Mouse (Mus musculus): ENCODE results near the gene Dnttip2. TPM values are rescaled to one million over a fixed set of nuclear protein-coding genes. Genes with fewer than 3 reads are reported as not detected.

Dnttip2 gene
- polyA plus RNA-seq, 1 experiment = 18.7 TPM

GRCm38 (mm10) chr3:122245215-122245877, 28.8 kb upstream of the Dnttip2 start, which contains the start of gene Gclm:
Gene Gclm (plus strand): TSS chr3:122245557.
- no peaks in the 10 kb centered on the region for H3K27me3 ChIP-seq (ENCODE audit: control insufficient read depth, insufficient read depth, insufficient read length)
- H3K36me3 ChIP-seq (ENCODE audit: control insufficient read depth, insufficient read depth) = peaks cover 6% of the 10 kb centered on the region
- peak within 1 kb of the TSS; percentile 60 for H3ac ChIP-seq (ENCODE audit: control insufficient read depth, insufficient read length, low read depth)
- peak within 1 kb of the TSS; percentile 70 for H3K4me3 ChIP-seq (ENCODE audit: insufficient read depth, poor library complexity, severe bottlenecking)
- peaks cover 41% of the 10 kb centered on the region for H3K79me3 ChIP-seq (ENCODE audit: low read depth)
- H3K79me2 ChIP-seq (ENCODE audit: control insufficient read depth, insufficient read depth) = peaks cover 46% of the 10 kb centered on the region
- TF ChIP-seq MAX (IDR thresholded peaks at IDR 0.05) (no peak), MYOD1 (IDR thresholded peaks at IDR 0.05; ENCODE audit: control insufficient read depth, insufficient read length, low read depth) (no peak), MYOG (IDR thresholded peaks at IDR 0.05; ENCODE audit: control insufficient read depth, extremely low read depth, insufficient read length) (no peak), USF1 (IDR thresholded peaks at IDR 0.05; ENCODE audit: low read depth) (no peak), FOSL1 (IDR thresholded peaks at IDR 0.05; ENCODE audit: insufficient read depth, low read length, poor library complexity, severe bottlenecking) (no peak), CTCF (IDR thresholded peaks at IDR 0.05; ENCODE audit: control insufficient read depth, insufficient read depth, insufficient read length) (peak; percentile 99), CEBPB (IDR thresholded peaks at IDR 0.05; ENCODE audit: low read depth) (no peak)

GRCm38 (mm10) chr3:122245878-122246332, 28.3 kb upstream of the Dnttip2 start:
- Histone ChIP-seq H3ac (ENCODE audit: control insufficient read depth, insufficient read length, low read depth) (peak overlapping the region; percentile 60), H3K79me2 (ENCODE audit: control insufficient read depth, insufficient read depth) (peaks cover 52% of the 10 kb centered on the region), H3K79me3 (ENCODE audit: low read depth) (peaks cover 46% of the 10 kb centered on the region), H3K27me3 (ENCODE audit: control insufficient read depth, insufficient read depth, insufficient read length) (no peaks in the 10 kb centered on the region), H3K4me3 (ENCODE audit: insufficient read depth, poor library complexity, severe bottlenecking) (peak overlapping the region; percentile 70), H3K36me3 (ENCODE audit: control insufficient read depth, insufficient read depth) (peaks cover 9% of the 10 kb centered on the region)
- TF ChIP-seq MAX (IDR thresholded peaks at IDR 0.05) (no peak), MYOG (IDR thresholded peaks at IDR 0.05; ENCODE audit: control insufficient read depth, extremely low read depth, insufficient read length) (no peak), CTCF (IDR thresholded peaks at IDR 0.05; ENCODE audit: control insufficient read depth, insufficient read depth, insufficient read length) (no peak), USF1 (IDR thresholded peaks at IDR 0.05; ENCODE audit: low read depth) (no peak), FOSL1 (IDR thresholded peaks at IDR 0.05; ENCODE audit: insufficient read depth, low read length, poor library complexity, severe bottlenecking) (no peak), MYOD1 (IDR thresholded peaks at IDR 0.05; ENCODE audit: control insufficient read depth, insufficient read length, low read depth) (no peak), CEBPB (IDR thresholded peaks at IDR 0.05; ENCODE audit: low read depth) (no peak)

- peaks cover 51% of the 10 kb centered on the region for H3K79me3 ChIP-seq (ENCODE audit: low read depth)
- no peaks in the 10 kb centered on the region for H3K27me3 ChIP-seq (ENCODE audit: control insufficient read depth, insufficient read depth, insufficient read length)
- TF ChIP-seq CTCF (IDR thresholded peaks at IDR 0.05; ENCODE audit: control insufficient read depth, insufficient read depth, insufficient read length) (no peak), MAX (IDR thresholded peaks at IDR 0.05) (no peak), MYOG (IDR thresholded peaks at IDR 0.05; ENCODE audit: control insufficient read depth, extremely low read depth, insufficient read length) (no peak), USF1 (IDR thresholded peaks at IDR 0.05; ENCODE audit: low read depth) (no peak), FOSL1 (IDR thresholded peaks at IDR 0.05; ENCODE audit: insufficient read depth, low read length, poor library complexity, severe bottlenecking) (no peak), MYOD1 (IDR thresholded peaks at IDR 0.05; ENCODE audit: control insufficient read depth, insufficient read length, low read depth) (no peak), CEBPB (IDR thresholded peaks at IDR 0.05; ENCODE audit: low read depth) (no peak)
- H3K4me3 ChIP-seq (ENCODE audit: insufficient read depth, poor library complexity, severe bottlenecking) = peak overlapping the region; percentile 70
- H3K79me2 ChIP-seq (ENCODE audit: control insufficient read depth, insufficient read depth) = peaks cover 57% of the 10 kb centered on the region
- peak overlapping the region; percentile 40 for H3ac ChIP-seq (ENCODE audit: control insufficient read depth, insufficient read length, low read depth)
- H3K36me3 ChIP-seq (ENCODE audit: control insufficient read depth, insufficient read depth) = peaks cover 11% of the 10 kb centered on the region
Observed at GRCm38 (mm10) chr3:122246406-122246805, 27.8 kb upstream of the Dnttip2 start.

GRCm38 (mm10) chr3:122246986-122247767, 27.0 kb upstream of the Dnttip2 start:
- TF ChIP-seq USF1 (IDR thresholded peaks at IDR 0.05; ENCODE audit: low read depth) = no peak
- no peak for TF ChIP-seq CEBPB (IDR thresholded peaks at IDR 0.05; ENCODE audit: low read depth)
- TF ChIP-seq MAX (IDR thresholded peaks at IDR 0.05) = no peak
- no peak for TF ChIP-seq FOSL1 (IDR thresholded peaks at IDR 0.05; ENCODE audit: insufficient read depth, low read length, poor library complexity, severe bottlenecking)
- no peak for TF ChIP-seq MYOD1 (IDR thresholded peaks at IDR 0.05; ENCODE audit: control insufficient read depth, insufficient read length, low read depth)
- no peak for TF ChIP-seq CTCF (IDR thresholded peaks at IDR 0.05; ENCODE audit: control insufficient read depth, insufficient read depth, insufficient read length)
- TF ChIP-seq MYOG (IDR thresholded peaks at IDR 0.05; ENCODE audit: control insufficient read depth, extremely low read depth, insufficient read length) = no peak
- H3K79me2 ChIP-seq (ENCODE audit: control insufficient read depth, insufficient read depth) = peaks cover 65% of the 10 kb centered on the region
- no peaks in the 10 kb centered on the region for H3K27me3 ChIP-seq (ENCODE audit: control insufficient read depth, insufficient read depth, insufficient read length)
- peak overlapping the region; percentile 70 for H3K4me3 ChIP-seq (ENCODE audit: insufficient read depth, poor library complexity, severe bottlenecking)
- H3K36me3 ChIP-seq (ENCODE audit: control insufficient read depth, insufficient read depth) = peaks cover 11% of the 10 kb centered on the region
- H3K79me3 ChIP-seq (ENCODE audit: low read depth) = peaks cover 58% of the 10 kb centered on the region
- H3ac ChIP-seq (ENCODE audit: control insufficient read depth, insufficient read length, low read depth) = peak overlapping the region; percentile 74

- no peaks in the 10 kb centered on the region for H3K27me3 ChIP-seq (ENCODE audit: control insufficient read depth, insufficient read depth, insufficient read length)
- H3K79me2 ChIP-seq (ENCODE audit: control insufficient read depth, insufficient read depth) = peaks cover 70% of the 10 kb centered on the region
- TF ChIP-seq FOSL1 (IDR thresholded peaks at IDR 0.05; ENCODE audit: insufficient read depth, low read length, poor library complexity, severe bottlenecking) = no peak
- no peak for TF ChIP-seq CTCF (IDR thresholded peaks at IDR 0.05; ENCODE audit: control insufficient read depth, insufficient read depth, insufficient read length)
- no peak for TF ChIP-seq MAX (IDR thresholded peaks at IDR 0.05)
- TF ChIP-seq MYOD1 (IDR thresholded peaks at IDR 0.05; ENCODE audit: control insufficient read depth, insufficient read length, low read depth) = no peak
- TF ChIP-seq USF1 (IDR thresholded peaks at IDR 0.05; ENCODE audit: low read depth) = no peak
- no peak for TF ChIP-seq MYOG (IDR thresholded peaks at IDR 0.05; ENCODE audit: control insufficient read depth, extremely low read depth, insufficient read length)
- no peak for TF ChIP-seq CEBPB (IDR thresholded peaks at IDR 0.05; ENCODE audit: low read depth)
- H3K79me3 ChIP-seq (ENCODE audit: low read depth) = peaks cover 63% of the 10 kb centered on the region
- H3K36me3 ChIP-seq (ENCODE audit: control insufficient read depth, insufficient read depth) = peaks cover 11% of the 10 kb centered on the region
- H3ac ChIP-seq (ENCODE audit: control insufficient read depth, insufficient read length, low read depth) = no peak overlapping the region
- H3K4me3 ChIP-seq (ENCODE audit: insufficient read depth, poor library complexity, severe bottlenecking) = peak overlapping the region; percentile 70
Observed at GRCm38 (mm10) chr3:122247768-122248100, 26.5 kb upstream of the Dnttip2 start.
